Mouse (Mus musculus) kidney, postnatal 10 days (tissue): ENCODE data around the gene 4921536K21Rik.

ENCODE experiments used
- DNase-seq: peaks from one replicate; pipeline ENCODE4 v3.0.0; 2021; ENCODE audit warnings: mixed read lengths

The 4921536K21Rik gene

DNA sequence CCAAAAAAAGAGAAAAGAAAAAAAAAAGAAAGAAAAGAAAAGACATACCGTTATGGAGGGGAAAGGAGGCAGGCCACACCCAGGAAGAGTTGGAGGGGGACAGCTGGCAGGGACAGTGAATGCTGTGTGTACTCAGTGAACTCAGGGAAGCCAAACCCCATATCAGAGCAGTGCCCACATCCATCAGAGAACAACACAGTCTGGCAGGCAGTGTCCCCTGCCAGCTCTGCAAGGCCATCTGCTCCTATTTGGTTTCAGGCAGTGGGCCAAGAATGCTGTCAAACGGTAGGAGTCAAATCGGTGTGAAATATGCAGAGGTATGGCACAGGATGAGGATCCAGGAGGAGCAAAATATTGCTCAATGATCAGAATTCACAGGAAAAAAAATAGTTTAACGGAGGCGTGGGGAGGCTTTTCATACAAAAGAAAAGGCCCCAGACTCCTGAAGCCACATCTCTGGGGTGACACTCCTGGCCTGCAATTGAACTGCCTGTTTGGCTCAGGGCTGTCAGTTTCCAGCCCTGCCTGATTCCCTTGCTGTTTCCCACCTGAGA is 41.3 kb downstream of the 4921536K21Rik start:
- DNase-seq: no peak

GRCm38 (mm10) chr11:3853031-3853430 is 41.9 kb downstream of the 4921536K21Rik start:
- no peak for DNase-seq

DNA sequence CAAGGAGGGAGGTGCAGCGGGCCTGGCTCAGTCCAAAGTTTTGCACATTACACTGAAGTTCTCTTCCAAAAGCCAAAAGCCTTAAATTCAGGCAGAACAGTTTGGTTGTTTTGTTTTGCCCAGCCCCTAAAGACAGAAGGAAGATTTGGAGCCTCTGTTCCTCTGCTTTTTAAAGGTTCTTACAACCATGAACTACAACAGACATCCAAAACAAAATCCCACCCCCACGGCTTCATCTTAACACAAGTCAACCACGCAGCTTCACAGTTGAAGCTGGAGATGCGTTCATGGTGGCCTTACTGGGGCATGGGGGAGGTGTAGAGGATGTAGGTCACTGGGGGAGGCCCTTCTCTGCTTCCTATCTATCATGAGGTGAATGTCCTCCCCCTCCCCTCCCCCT is 43.0 kb downstream of the 4921536K21Rik start:
- no peak for DNase-seq

DNA sequence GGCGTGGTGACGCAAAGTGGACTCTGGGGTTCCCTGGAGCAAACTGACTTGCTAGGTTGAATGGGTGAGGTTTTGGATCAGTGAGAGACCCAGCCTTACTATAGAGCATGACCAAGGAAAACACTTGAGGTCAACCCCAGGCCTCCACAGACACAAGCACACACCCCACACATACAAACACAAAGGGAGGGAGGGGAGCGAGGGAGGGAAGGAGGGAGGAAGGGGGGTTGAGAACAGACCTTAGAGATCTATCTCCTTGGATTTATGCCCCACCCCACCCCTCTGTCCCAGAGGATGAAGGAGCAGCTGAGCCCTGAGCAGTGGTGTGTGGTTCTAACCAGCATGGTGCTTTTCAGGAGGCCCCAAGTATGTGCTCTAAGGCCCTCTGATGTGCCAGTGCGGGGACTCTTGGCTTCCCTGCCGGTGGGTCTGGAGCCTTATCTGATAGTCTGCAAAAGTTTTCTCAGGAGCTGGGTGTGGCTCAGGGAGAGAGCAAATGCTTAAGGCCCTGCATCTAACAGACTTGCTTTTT is 44.1 kb downstream of the 4921536K21Rik start:
- no peak for DNase-seq

GRCm38 (mm10) chr11:3850315-3850614 is 44.6 kb downstream of the 4921536K21Rik start:
- DNase-seq: no peak

GRCm38 (mm10) chr11:3849469-3850314 is 45.2 kb downstream of the 4921536K21Rik start:
- DNase-seq: no peak

GRCm38 (mm10) chr11:3846351-3846750 is 48.5 kb downstream of the 4921536K21Rik start:
- DNase-seq: no peak

DNA sequence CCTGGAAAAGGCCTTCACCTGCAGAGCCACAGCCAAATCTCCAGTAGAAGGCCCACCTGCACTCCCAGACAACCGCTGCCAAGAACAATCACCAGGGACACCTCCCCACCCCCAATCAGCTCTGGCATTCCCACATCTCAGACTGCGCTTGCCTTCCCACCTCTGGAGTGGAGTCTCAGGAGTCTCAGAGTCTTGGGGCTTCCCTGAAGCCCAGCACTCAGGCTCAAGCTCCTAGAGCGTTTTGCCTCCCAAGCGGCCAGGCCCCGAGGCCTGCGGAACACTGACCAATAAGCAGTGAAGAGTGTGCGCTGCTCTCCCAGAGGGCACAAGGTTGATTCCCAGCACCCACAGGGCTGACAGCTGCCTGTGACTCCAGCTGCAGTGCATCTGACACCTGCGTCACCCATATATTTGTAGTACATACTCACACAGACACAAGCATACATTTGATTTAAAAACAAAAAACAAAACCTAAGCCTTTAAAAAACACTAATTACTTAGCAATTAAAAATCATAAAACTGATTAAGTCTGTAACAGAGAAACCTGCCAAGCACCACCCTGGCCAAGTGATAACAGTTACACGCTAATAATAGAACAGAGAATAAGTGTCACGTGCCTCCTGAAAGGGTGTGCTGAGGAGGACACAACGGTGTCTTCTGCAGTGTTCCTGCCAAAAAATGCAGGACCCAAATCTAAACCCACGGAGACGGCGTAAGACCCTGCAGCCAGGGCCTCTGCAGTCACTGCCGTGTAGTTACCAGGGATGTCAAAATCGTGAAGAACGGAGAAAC is 50.8 kb downstream of the 4921536K21Rik start:
- DNase-seq: no peak
